Mouse (Mus musculus) heart, embryonic 13.5 days (tissue): Measurements from ENCODE around the gene Dlg3. TPM values are rescaled to one million over a fixed set of nuclear protein-coding genes. Genes with fewer than 3 reads are reported as not detected.
A peak's percentile ranks its signal among the peaks of the same experiment; 100 is the strongest.

Experiments used
- ATAC-seq: fragments of 200-750 bp; cut with Nextera tagmentation; 2 replicates; pipeline ENCODE4 v1.8.0; 2017; ENCODE audit warnings: moderate TSS enrichment; ENCODE audit not compliant: insufficient number of reproducible peaks, low FRiP score, low TSS enrichment; ENCODE audit errors: extremely low read depth
- H3K27ac ChIP-seq: fragments of 300-500 bp; sonication (generic); replicated peaks from 2 replicates; pipeline ENCODE4 v1.5.1; 2015; ENCODE audit warnings: moderate library complexity, mild to moderate bottlenecking, inconsistent platforms
- H3K27me3 ChIP-seq: fragments of 300-500 bp; sonication (generic); replicated peaks from 2 replicates; pipeline ENCODE4 v1.6.1; 2015; ENCODE audit warnings: mild to moderate bottlenecking, inconsistent platforms
- H3K36me3 ChIP-seq: fragments of 300-500 bp; sonication (generic); 2 replicates; pipeline ENCODE4 v1.6.1; 2015; ENCODE audit warnings: mild to moderate bottlenecking, inconsistent platforms
- H3K4me1 ChIP-seq: fragments of 300-500 bp; sonication (generic); 2 replicates; pipeline ENCODE4 v1.6.1; 2015; ENCODE audit warnings: inconsistent platforms
- H3K4me2 ChIP-seq: fragments of 300-500 bp; sonication (generic); 2 replicates; pipeline ENCODE4 v1.6.1; 2015; ENCODE audit warnings: inconsistent platforms, mild to moderate bottlenecking, moderate library complexity
- H3K4me3 ChIP-seq: fragments of 300-500 bp; sonication (generic); 2 replicates; pipeline ENCODE4 v1.5.1; 2015; ENCODE audit warnings: moderate library complexity, mild to moderate bottlenecking, inconsistent platforms
- H3K9ac ChIP-seq: fragments of 300-500 bp; sonication (generic); 2 replicates; pipeline ENCODE4 v1.6.1; 2015; ENCODE audit warnings: inconsistent platforms, mild to moderate bottlenecking, moderate library complexity
- H3K9me3 ChIP-seq: fragments of 300-500 bp; sonication (generic); 2 replicates; pipeline ENCODE4 v1.6.1; 2016; ENCODE audit warnings: inconsistent platforms
- WGBS: fragments of 180-500 bp; shearing (Covaris S2); methylation state at CpG from one replicate; pipeline ENCODE4 v1.1.7; 2015; ENCODE audit warnings: mixed read lengths; 5-methylcytosine and 5-hydroxymethylcytosine counted together
- polyA plus RNA-seq: library from polyadenylated mRNA; unstranded; fragments of >200 nt; fragmentation: Nextera tagmentation; extraction: Ambion mirVana; gene quantifications from 2 replicates; pipeline ENCODE4 v1.2.1, GENCODE M21; 2015

Dlg3 gene
- 1.6 and 1.7 TPM in 2 replicates for polyA plus RNA-seq

DNA sequence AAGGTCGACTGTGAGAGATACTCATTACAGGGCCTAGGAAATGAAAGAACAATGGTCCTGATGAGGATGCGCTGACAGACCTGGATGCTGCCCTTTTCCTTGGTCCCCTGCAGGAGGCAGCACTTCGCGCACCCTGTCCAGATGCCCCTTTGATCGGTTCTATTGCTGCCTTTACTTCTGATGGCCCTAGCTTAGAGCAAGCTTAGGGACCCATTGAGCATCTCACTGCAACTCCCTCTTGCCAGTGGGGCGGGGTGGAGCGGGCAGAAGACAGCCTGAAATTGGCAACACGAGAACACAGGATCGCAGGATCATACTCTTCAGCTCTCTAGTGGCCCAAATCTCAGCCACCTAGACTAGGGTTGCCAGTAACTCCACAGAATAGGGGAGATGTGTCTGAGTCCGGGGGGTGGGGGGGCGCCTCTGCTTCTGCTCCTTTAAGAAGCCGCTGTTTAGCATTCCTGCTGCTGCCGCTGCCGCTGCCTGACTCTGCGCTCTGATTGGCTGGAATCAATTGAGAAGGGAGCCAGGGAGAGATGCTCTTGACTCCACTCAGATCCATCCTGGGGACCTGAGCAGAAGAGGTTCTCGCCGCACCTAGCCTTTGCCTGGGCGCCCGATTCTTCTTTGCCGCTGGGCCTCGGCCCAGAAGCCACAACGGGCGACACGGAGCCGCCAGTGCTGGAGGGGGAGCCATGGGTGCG is at the start of gene Dlg3:
Gene Dlg3, plus strand, starts transcription at position 542 of the 704 bp plus-strand sequence.
- no peak; the same call in 1 of the 2 replicates for ATAC-seq
- 0 out of 2 replicates have a peak within 1 kb of the TSS, but pooled peaks have one; percentile 19 for H3K9ac ChIP-seq
- H3K9me3 ChIP-seq = no peaks in the 10 kb centered on the region
- WGBS = 18% methylated on average over 26 of the region's 26 CpGs
- no peaks in the 10 kb centered on the region for H3K4me1 ChIP-seq
- peak within 1 kb of the TSS; percentile 49 for H3K4me3 ChIP-seq
- no peaks in the 10 kb centered on the region for H3K36me3 ChIP-seq
- peaks cover 43% of the 10 kb centered on the region for H3K27me3 ChIP-seq
- peak within 1 kb of the TSS; percentile 74 for H3K4me2 ChIP-seq
- no peak within 1 kb of the TSS for H3K27ac ChIP-seq

DNA sequence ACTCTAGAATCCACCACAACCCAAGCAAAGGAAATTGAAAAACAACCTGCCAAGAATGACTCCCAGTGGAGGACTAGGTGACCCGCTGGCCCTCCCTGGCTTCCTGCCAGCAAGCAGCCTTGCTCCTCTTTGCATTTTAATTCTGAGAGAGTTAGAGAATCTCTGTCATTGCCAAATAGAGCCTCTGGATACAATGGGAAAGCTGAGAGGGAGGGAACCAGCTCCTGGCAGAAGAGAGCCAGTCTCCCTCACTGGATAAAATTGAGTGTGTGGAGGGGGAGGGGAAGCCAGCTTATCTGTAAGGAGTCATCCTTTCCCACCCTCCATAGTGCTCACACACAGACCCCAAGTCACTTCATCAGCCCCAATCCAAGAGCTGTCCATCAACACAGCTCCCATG is 38.6 kb upstream of the Dlg3 start:
- no peak for ATAC-seq
- Histone ChIP-seq H3K4me3 (no peak overlapping the region), H3K9me3 (no peaks in the 10 kb centered on the region), H3K4me2 (no peak overlapping the region), H3K27me3 (peaks cover 26% of the 10 kb centered on the region), H3K9ac (no peak overlapping the region), H3K27ac (no peak overlapping the region), H3K36me3 (peaks cover 30% of the 10 kb centered on the region), H3K4me1 (peaks cover 24% of the 10 kb centered on the region; the same call in 1 of the 2 replicates)
- WGBS = 20% methylated on average over 1 of the region's 1 CpGs

DNA sequence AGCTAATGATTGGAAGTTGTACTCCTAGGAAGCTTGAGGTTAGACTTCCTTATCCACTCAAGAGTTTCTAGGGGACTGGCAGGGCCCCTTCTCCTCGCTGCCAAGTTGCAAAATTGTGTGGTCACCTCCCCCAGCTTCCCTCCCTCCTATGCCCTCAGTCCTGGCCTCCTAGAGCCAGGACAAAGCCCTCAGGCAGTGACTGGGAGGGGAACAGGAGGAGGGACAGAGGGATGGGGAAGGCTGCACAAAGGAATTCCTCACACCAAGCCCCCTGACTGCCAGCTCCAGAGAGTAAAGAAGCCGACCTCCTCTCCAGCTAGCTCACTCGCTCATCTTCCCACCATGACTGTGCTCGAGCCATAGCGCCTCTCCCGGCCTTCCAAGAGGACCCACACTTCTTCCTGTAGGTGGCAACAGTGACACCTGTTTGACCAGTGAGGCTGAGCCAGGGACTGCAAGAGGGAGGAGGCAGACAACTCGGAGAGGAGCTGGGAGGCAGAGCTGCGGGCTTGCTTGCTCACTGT is 37.8 kb upstream of the Dlg3 start, which contains the start of gene Gdpd2:
Gene Gdpd2, plus strand, starts transcription at position 209 of the 524 bp plus-strand sequence.
- Histone ChIP-seq H3K4me2 (peak within 1 kb of the TSS; percentile 64), H3K9ac (peak within 1 kb of the TSS; percentile 52; the same call in 1 of the 2 replicates), H3K4me3 (peak within 1 kb of the TSS; percentile 28), H3K36me3 (peaks cover 28% of the 10 kb centered on the region), H3K27ac (no peak within 1 kb of the TSS), H3K4me1 (peaks cover 24% of the 10 kb centered on the region; the same call in 1 of the 2 replicates), H3K27me3 (peaks cover 32% of the 10 kb centered on the region), H3K9me3 (no peaks in the 10 kb centered on the region)
- WGBS = 14% methylated on average over 8 of the region's 8 CpGs
- ATAC-seq = no peak

DNA sequence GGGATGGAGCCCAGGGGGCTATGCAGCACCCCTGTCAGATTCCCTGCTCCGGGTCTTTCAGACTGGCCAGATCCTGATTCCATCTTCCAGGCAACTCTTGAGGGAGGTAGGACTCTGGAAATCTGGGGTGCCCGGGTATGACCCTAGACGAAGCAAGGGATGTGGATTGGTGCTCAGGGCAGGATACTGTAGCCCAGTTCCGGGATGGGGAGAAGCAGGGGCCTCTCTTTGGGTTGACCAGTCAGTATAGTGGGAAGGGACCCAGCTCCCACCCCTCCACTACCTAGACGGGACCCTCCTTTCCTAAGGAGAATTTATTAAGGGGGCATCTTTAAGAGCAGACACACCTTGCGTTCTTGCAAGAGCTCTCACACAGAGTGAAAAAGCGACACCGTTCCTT is 37.3 kb upstream of the Dlg3 start:
- no peak for ATAC-seq
- peaks cover 22% of the 10 kb centered on the region for H3K36me3 ChIP-seq
- H3K4me3 ChIP-seq = peak overlapping the region; percentile 28
- H3K4me1 ChIP-seq = peaks cover 24% of the 10 kb centered on the region; the same call in 1 of the 2 replicates
- WGBS = 30% methylated on average over 8 of the region's 8 CpGs
- H3K9ac ChIP-seq = peak overlapping the region; percentile 52; the same call in 1 of the 2 replicates
- no peaks in the 10 kb centered on the region for H3K9me3 ChIP-seq
- H3K27ac ChIP-seq = no peak overlapping the region
- peak overlapping the region; percentile 64 for H3K4me2 ChIP-seq
- peaks cover 35% of the 10 kb centered on the region for H3K27me3 ChIP-seq

DNA sequence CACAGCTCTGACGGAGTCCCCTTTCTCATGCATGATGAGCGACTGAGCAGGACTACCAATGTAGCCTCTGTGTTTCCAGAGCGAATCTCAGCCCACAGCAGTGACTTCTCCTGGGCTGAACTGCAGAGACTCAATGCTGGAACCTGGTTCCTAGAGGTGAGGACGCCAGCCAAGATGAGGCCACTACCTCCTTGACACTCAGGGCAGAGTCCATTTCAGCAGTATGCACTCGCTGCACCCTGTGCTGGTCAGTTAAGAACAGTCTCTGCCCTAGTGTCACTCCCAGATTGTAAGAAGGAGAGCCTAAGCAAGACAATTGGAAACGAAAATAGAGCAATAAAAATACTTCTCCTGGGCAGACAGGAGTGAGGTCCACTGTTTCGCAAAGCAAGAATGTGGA is 33.2 kb upstream of the Dlg3 start:
- Histone ChIP-seq H3K4me1 (peaks cover 16% of the 10 kb centered on the region; the same call in 1 of the 2 replicates), H3K4me2 (no peak overlapping the region), H3K36me3 (no peaks in the 10 kb centered on the region), H3K27ac (no peak overlapping the region), H3K9me3 (no peaks in the 10 kb centered on the region), H3K27me3 (peaks cover 64% of the 10 kb centered on the region), H3K9ac (no peak overlapping the region), H3K4me3 (no peak overlapping the region)
- 67% methylated on average over 7 of the region's 7 CpGs for WGBS
- no peak for ATAC-seq

DNA sequence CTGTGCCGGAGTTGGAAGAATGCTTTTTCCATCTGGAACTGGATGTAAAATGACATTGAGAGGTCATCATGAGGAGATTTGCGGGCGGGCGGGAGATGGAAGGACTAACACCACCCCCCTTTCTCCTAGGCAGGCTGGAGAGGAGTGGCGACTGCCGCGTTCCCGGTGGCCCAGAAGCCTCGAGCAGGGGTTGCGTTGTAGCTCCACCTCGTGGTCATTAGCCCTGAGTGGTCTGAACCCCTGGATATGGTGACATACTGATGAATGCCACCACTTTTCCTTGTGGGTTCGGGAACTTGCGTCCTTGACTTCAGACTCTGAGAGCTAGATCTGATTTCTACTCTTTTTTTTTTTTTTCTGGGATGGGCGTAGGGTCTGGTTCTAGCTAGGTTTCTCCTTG is 28.6 kb upstream of the Dlg3 start:
- H3K4me2 ChIP-seq = peak overlapping the region; percentile 69
- H3K9me3 ChIP-seq = peaks cover 3% of the 10 kb centered on the region; the same call in 1 of the 2 replicates
- H3K27ac ChIP-seq = no peak overlapping the region
- H3K36me3 ChIP-seq = no peaks in the 10 kb centered on the region
- H3K4me3 ChIP-seq = peak overlapping the region; percentile 47
- no peak for ATAC-seq
- 14% methylated on average over 14 of the region's 14 CpGs for WGBS
- peak overlapping the region; percentile 62; the same call in 1 of the 2 replicates for H3K9ac ChIP-seq
- H3K27me3 ChIP-seq = peaks cover 38% of the 10 kb centered on the region
- H3K4me1 ChIP-seq = no peaks in the 10 kb centered on the region

DNA sequence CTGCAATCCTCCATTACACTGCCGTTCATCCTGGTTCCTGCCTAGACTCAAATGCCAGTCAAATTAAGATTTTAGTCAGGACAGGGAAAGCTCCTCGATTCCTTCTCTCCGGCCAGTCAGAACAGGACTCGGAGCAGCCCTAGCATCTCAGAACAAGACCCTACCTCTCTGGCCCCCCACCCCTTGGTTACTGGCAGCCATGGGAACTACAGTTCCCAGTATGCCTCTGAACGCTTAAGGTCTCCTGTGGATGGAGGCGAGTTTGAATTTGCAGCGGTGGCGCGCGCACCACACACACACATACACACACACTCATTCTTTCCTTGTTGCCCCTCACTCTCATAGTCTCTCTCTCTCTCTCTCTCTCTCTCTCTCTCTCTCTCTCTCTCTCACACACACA is 28.1 kb upstream of the Dlg3 start:
- no peaks in the 10 kb centered on the region for H3K4me1 ChIP-seq
- WGBS = 36% methylated on average over 10 of the region's 10 CpGs
- peak overlapping the region; percentile 73 for H3K9ac ChIP-seq
- no peaks in the 10 kb centered on the region for H3K36me3 ChIP-seq
- ATAC-seq = no peak
- peak overlapping the region; percentile 47 for H3K4me3 ChIP-seq
- H3K9me3 ChIP-seq = peaks cover 3% of the 10 kb centered on the region; the same call in 1 of the 2 replicates
- peaks cover 34% of the 10 kb centered on the region for H3K27me3 ChIP-seq
- H3K27ac ChIP-seq = no peak overlapping the region; the same call in 1 of the 2 replicates
- peak overlapping the region; percentile 69 for H3K4me2 ChIP-seq

DNA sequence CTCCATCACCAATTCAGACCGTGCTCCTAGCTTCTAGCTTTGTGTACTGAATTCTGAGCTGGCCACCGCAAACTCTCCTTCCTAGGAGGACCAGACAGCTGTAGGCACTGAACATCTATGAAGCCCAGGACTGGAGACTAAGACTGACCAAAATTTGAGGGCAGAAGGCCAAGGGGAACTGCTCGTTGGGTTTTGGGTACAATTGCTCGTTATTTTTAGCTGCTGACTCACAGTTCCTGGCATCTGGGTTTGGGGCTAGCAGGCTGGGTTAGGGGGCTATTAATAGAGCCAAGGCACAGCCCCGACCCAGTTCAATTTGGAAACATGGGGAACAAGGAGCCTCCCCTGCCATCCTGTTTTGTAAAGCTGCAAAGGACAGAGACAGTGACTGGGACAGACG is 26.7 kb upstream of the Dlg3 start:
- Histone ChIP-seq H3K4me3 (peak overlapping the region; percentile 38), H3K9me3 (peaks cover 3% of the 10 kb centered on the region; the same call in 1 of the 2 replicates), H3K4me1 (no peaks in the 10 kb centered on the region), H3K4me2 (peak overlapping the region; percentile 60), H3K27ac (peak overlapping the region; percentile 87), H3K36me3 (no peaks in the 10 kb centered on the region), H3K27me3 (peaks cover 24% of the 10 kb centered on the region), H3K9ac (peak overlapping the region; percentile 54; the same call in 1 of the 2 replicates)
- WGBS = 28% methylated on average over 6 of the region's 6 CpGs
- ATAC-seq = no peak

DNA sequence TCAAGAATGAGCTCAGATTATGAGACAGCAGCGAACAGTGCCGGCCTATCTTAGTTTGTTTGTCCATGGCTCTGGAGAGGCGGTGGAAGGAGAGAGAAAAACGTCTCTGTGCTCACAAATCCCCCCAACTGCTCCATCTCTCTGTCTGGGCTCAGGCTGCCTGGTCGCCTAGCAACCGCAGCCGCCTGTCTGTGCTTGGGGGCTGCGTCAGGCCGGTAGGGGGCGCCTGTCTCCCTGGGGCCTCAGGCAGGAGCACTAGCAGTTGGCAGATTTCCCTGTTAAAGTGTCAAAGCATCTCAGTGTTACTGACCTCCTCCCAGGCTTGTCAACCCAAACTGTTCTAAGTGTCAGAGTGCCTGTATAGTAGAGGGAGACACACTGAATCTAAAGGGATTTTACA is 25.6 kb upstream of the Dlg3 start:
- Histone ChIP-seq H3K9me3 (peaks cover 3% of the 10 kb centered on the region; the same call in 1 of the 2 replicates), H3K4me3 (no peak overlapping the region), H3K27me3 (peaks cover 15% of the 10 kb centered on the region), H3K36me3 (no peaks in the 10 kb centered on the region), H3K9ac (no peak overlapping the region), H3K27ac (0 out of 2 replicates have a peak overlapping the region, but pooled peaks have one; percentile 87), H3K4me2 (peak overlapping the region; percentile 60), H3K4me1 (no peaks in the 10 kb centered on the region)
- WGBS = 10% methylated on average over 10 of the region's 10 CpGs
- no peak for ATAC-seq

DNA sequence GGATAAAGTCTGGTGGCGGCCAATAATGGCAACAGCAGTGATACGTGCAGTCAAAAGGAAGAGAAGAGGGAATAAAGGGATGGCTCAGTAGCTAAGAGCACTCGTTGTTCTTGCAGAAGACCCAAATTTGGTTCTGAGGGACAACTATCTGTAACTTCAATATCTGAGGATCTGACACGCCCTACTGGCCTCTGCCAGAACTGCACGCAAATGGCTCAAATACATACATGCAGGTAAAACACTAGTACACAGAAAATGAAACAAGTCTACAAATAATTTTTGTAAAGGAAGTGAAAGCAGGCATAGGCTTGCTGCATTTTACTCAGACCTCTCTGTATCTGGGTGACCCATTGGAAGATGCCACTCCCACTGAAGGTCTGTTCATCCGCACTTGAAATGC is 1.7 kb upstream of the Dlg3 start:
- Histone ChIP-seq H3K27ac (no peak overlapping the region), H3K4me2 (no peak overlapping the region), H3K4me3 (no peak overlapping the region), H3K9ac (no peak overlapping the region), H3K9me3 (no peaks in the 10 kb centered on the region), H3K27me3 (peaks cover 43% of the 10 kb centered on the region), H3K4me1 (no peaks in the 10 kb centered on the region), H3K36me3 (no peaks in the 10 kb centered on the region)
- no peak for ATAC-seq
- 78% methylated on average over 6 of the region's 6 CpGs for WGBS

DNA sequence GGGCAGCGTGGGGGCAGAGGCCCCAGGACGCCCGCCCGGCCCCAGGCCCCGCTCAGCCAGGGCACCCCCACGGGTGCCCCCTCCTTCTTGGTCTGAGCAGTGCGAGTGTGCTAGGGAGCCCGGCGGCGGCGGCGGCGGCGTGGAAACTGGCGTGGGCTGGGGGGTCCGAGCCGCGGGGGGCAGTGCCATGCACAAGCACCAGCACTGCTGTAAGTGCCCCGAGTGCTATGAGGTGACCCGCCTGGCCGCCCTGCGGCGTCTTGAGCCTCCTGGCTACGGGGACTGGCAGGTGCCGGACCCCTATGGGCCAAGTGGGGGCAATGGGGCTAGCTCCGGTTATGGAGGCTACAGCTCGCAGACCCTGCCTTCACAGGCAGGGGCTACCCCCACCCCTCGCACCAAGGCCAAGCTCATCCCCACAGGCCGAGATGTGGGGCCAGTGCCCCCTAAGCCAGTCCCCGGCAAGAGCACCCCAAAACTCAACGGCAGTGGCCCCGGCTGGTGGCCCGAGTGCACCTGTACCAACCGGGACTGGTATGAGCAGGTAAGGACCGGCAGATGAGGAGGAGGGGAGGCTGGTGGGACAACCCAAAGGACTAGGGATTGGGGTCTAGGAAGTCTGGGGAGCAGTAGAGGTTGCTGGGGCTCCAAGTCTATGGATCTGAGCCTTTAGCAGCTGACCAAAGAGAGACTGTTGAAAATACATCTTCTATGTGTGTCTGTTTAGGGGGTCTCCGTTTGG is 534 bp downstream of the Dlg3 start:
- WGBS = 23% methylated on average over 28 of the region's 36 CpGs
- no peak; the same call in 1 of the 2 replicates for ATAC-seq

More for the DNA sequence above, 534 bp downstream of the Dlg3 start:
- Histone ChIP-seq H3K27ac (no peak overlapping the region), H3K4me1 (no peaks in the 10 kb centered on the region), H3K9ac (0 out of 2 replicates have a peak overlapping the region, but pooled peaks have one; percentile 19), H3K27me3 (peaks cover 43% of the 10 kb centered on the region), H3K9me3 (no peaks in the 10 kb centered on the region), H3K4me2 (peak overlapping the region; percentile 74), H3K36me3 (no peaks in the 10 kb centered on the region), H3K4me3 (peak overlapping the region; percentile 49)
